Comparison of ENCODE assay signal across 11 mouse cellular contexts in the genomic region with DNA sequence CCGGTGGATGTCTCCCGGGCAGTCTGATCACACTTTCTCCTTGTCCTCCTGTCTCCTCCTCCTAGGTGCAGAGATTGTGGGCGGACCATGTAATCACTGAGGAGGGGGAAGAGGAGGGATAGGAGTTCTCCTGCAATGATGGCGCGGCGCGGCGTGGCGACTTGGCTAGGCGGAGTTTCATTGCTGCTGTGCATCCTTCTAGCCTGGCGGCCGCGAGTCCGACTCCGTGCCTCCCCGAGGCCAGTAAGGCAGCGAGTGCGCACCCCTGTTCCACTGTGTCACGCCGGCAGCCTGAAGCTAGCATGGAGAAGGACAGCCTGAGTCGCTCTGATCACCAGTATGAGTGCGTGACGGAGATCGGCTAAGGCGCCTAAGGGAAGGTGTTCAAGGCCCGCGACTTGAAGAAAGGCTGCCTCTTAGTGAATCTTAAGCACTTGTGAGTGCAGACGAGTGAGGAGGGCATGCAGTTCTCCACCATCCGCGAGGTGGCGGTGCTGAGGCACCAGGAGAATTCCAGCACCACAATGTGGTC. TPM values are rescaled to one million over a fixed set of nuclear protein-coding genes. Genes with fewer than 3 reads are reported as not detected.
DNase-seq lines count a peak whose midpoint lies in the region; ATAC-seq lines count a peak whose summit lies in the region.
"Not testable (repeated sequence)": the region's sequence is repeated elsewhere in the genome, so short reads cannot be mapped to it uniquely, and the experiment has no call there.
"Had no signal": no experiment of that assay in that cellular context is flagged by ENCODE, and none has a peak within 500 bp of the region (broad histone marks: within the 10 kb centered on the region; RNA-seq: fewer than 3 reads in every experiment).

No protein-coding gene starts in this region.

- peak; percentile 11 for DNase-seq in adrenal gland, postnatal 25 days
- peak; percentile 12 for DNase-seq in heart, postnatal 4 days
- DNase-seq in layer of hippocampus, postnatal 36 days: peak; percentile 27 to 51
- not testable (repeated sequence) for DNase-seq in midbrain, embryonic 11.5 days (ENCODE audit: low spot score, missing footprints)
- peak; percentile 61 to 63 for DNase-seq in right cerebral cortex, adult 2 months (ENCODE audit: low spot score in 2 of 2)
- DNase-seq in urinary bladder, postnatal 4 days (ENCODE audit: low spot score in 2 of 2): peak; percentile 33 to 67

- not testable (repeated sequence) for H3K27ac ChIP-seq in forebrain, embryonic 13.5 days; kidney, embryonic 14.5 days (ENCODE audit: low read depth, low read length); midbrain, embryonic 11.5 days (ENCODE audit: low read depth, low read length)

- peak; percentile 70 for ATAC-seq in forebrain, embryonic 13.5 days
- peak; percentile 78 for ATAC-seq in kidney, embryonic 14.5 days (ENCODE audit: low FRiP score, low TSS enrichment)
- peak; percentile 76; the same call in 1 of the 2 replicates for ATAC-seq in midbrain, embryonic 11.5 days (ENCODE audit: low FRiP score)

- not testable (repeated sequence) for H3K4me1 ChIP-seq in forebrain, embryonic 13.5 days; kidney, embryonic 14.5 days (ENCODE audit: control insufficient read depth, insufficient read depth, low read length); midbrain, embryonic 11.5 days (ENCODE audit: control insufficient read depth, insufficient read depth, low read length)

- not testable (repeated sequence) for H3K4me3 ChIP-seq in forebrain, embryonic 13.5 days; kidney, embryonic 14.5 days (ENCODE audit: low read length); midbrain, embryonic 11.5 days (ENCODE audit: low read depth, low read length)

- H3K9me3 ChIP-seq in forebrain, embryonic 13.5 days (replicated peaks); kidney, embryonic 14.5 days (ENCODE audit: control insufficient read depth, low read length); midbrain, embryonic 11.5 days (ENCODE audit: control insufficient read depth, low read length): not testable (repeated sequence)

- WGBS in forebrain, embryonic 13.5 days: 9% methylated on average over 21 of the region's 31 CpGs
- 5% methylated on average over 20 of the region's 31 CpGs for WGBS in kidney, embryonic 14.5 days
- WGBS in midbrain, embryonic 11.5 days: 7% methylated on average over 24 of the region's 31 CpGs

- H3K4me2 ChIP-seq in forebrain, embryonic 13.5 days; kidney, embryonic 14.5 days (replicated peaks; ENCODE audit: low read depth, low read length); midbrain, embryonic 11.5 days: not testable (repeated sequence)

- H3K9ac ChIP-seq in forebrain, embryonic 13.5 days; kidney, embryonic 14.5 days (ENCODE audit: low read depth, low read length); midbrain, embryonic 11.5 days (ENCODE audit: low read length): not testable (repeated sequence)

- H3K36me3 ChIP-seq in forebrain, embryonic 13.5 days (ENCODE audit: poor library complexity, severe bottlenecking); kidney, embryonic 14.5 days (ENCODE audit: control insufficient read depth, insufficient read depth, low read length); midbrain, embryonic 11.5 days (ENCODE audit: control insufficient read depth, insufficient read depth, low read length): not testable (repeated sequence)

- H3K27me3 ChIP-seq in forebrain, embryonic 13.5 days; kidney, embryonic 14.5 days (ENCODE audit: control insufficient read depth, insufficient read depth, low read length); midbrain, embryonic 11.5 days (ENCODE audit: control insufficient read depth, insufficient read depth, low read length): not testable (repeated sequence)

RNA-seq across cellular contexts. Expression of a gene that starts 19.2 kb away (rescaled TPM):
- not detected in 2 replicates for total RNA-seq in adrenal gland, postnatal 25 days (2021)
- polyA plus RNA-seq in forebrain, embryonic 13.5 days (2015; fragmentation: Nextera tagmentation; extraction: Ambion mirVana): not detected in 2 replicates
- total RNA-seq in heart, postnatal 4 days (2021): not detected
- polyA plus RNA-seq in kidney, embryonic 14.5 days (2014; fragmentation: Nextera tagmentation; extraction: Ambion mirVana): not detected in 2 replicates
- total RNA-seq in layer of hippocampus, postnatal 36 days (2021): not detected
- not detected in 2 replicates for polyA plus RNA-seq in midbrain, embryonic 11.5 days (2014; fragmentation: Nextera tagmentation; extraction: Ambion mirVana)
- total RNA-seq: G1E had no signal
- polyA plus RNA-seq: G1E; heart, embryonic 15.5 days; lung, postnatal 0 days had no signal

RNA-seq across cellular contexts. Expression of a gene that starts 41.1 kb away (rescaled TPM):
- not detected in 2 replicates for total RNA-seq in adrenal gland, postnatal 25 days (2021)
- not detected in 2 replicates for polyA plus RNA-seq in forebrain, embryonic 13.5 days (2015; fragmentation: Nextera tagmentation; extraction: Ambion mirVana)
- total RNA-seq in heart, postnatal 4 days (2021): not detected
- polyA plus RNA-seq in kidney, embryonic 14.5 days (2014; fragmentation: Nextera tagmentation; extraction: Ambion mirVana): not detected in 2 replicates
- not detected for total RNA-seq in layer of hippocampus, postnatal 36 days (2021)
- not detected in 2 replicates for polyA plus RNA-seq in midbrain, embryonic 11.5 days (2014; fragmentation: Nextera tagmentation; extraction: Ambion mirVana)
- polyA plus RNA-seq: G1E; heart, embryonic 15.5 days; lung, postnatal 0 days had no signal

RNA-seq across cellular contexts. Expression of a gene that starts 56.4 kb away (rescaled TPM):
- total RNA-seq in adrenal gland, postnatal 25 days (2021): not detected in 2 replicates
- polyA plus RNA-seq in forebrain, embryonic 13.5 days (2015; fragmentation: Nextera tagmentation; extraction: Ambion mirVana): not detected in 2 replicates
- not detected for total RNA-seq in heart, postnatal 4 days (2021)
- polyA plus RNA-seq in kidney, embryonic 14.5 days (2014; fragmentation: Nextera tagmentation; extraction: Ambion mirVana): not detected in 2 replicates
- not detected for total RNA-seq in layer of hippocampus, postnatal 36 days (2021)
- polyA plus RNA-seq in midbrain, embryonic 11.5 days (2014; fragmentation: Nextera tagmentation; extraction: Ambion mirVana): not detected in 2 replicates
- total RNA-seq: G1E had no signal
- polyA plus RNA-seq: G1E; heart, embryonic 15.5 days; lung, postnatal 0 days had no signal
